Mouse (Mus musculus) bone marrow macrophage, adult 2 months (primary cell): Measurements from ENCODE around the gene Zc3h7b.

Experiments
- CTCF ChIP-seq: IDR thresholded peaks from 2 replicates; pipeline ENCODE4 v1.5.1; 2012; ENCODE audit warnings: low read depth, mild to moderate bottlenecking, low read length, moderate library complexity
- POLR2A ChIP-seq: IDR thresholded peaks from 2 replicates; pipeline ENCODE4 v1.6.1; 2012; ENCODE audit warnings: mild to moderate bottlenecking, low read depth, low read length, borderline replicate concordance

DNA sequence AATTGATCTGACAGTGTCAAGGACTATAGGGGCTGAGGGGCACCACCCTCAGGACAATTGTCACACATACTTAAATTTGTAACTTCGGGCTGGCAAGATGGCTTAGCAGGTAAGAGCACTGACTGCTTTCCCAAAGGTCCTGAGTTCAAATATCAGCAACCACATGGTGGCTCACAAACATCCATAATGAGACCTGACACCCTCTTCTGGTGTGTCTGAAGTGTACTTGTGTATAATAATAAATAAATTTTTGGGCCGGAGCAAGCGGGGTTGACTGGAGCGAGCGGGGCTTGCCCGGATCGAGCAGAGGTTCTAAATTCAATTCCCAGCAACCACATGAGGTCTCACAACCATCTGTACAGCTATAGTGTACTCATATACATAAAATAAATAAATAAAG is 95.4 kb downstream of the Zc3h7b start:
- TF ChIP-seq CTCF (no peak), POLR2A (no peak)
